Mouse (Mus musculus) layer of hippocampus, adult 2 months (tissue): ENCODE results near the gene Stxbp1. TPM values are rescaled to one million over a fixed set of nuclear protein-coding genes. Genes with fewer than 3 reads are reported as not detected.

ENCODE experiments used
- DNase-seq, 2 experiments: peaks; one replicate each; pipeline ENCODE4 v3.0.0; 2022; ENCODE audit warnings: low spot score in 2 of 2
- H3K27ac ChIP-seq: fragments of 200-600 bp; 2 replicates; pipeline ENCODE4 v1.8.1; 2022
- H3K4me3 ChIP-seq: fragments of 200-600 bp; 2 replicates; pipeline ENCODE4 v1.8.1; 2022; ENCODE audit warnings: mild to moderate bottlenecking
- CTCF ChIP-seq: fragments of 200-600 bp; conservative IDR thresholded peaks from 2 replicates; pipeline ENCODE4 v1.8.1; 2022; ENCODE audit warnings: antibody characterized with exemption, mild to moderate bottlenecking, moderate library complexity
- total RNA-seq, 2 experiments: library from RNA; stranded (reverse); gene quantifications; 2 replicates each; pipeline ENCODE4 v1.2.3; 2021

Stxbp1 gene
- total RNA-seq, 2 experiments from 2014 or later: 550 to 603 TPM

DNA sequence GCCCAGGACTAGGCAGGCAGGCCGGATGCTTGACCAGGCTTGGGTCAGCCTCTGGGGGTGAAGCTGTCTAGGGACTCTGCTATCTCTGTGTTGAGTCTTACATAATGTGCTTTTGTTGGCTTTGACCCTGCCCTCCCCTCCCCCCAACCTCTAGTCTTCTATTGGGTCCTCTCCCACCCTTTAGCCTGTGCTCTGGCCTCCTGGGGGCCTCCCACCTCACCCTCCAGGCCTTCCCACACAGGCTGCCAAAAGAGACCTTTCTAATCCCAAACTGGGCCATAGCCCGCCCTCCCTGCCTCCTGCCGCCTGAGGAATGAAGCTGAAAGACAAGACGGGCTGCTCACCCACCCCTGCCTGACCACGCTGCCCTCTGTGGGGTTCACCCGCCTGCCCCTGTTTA is 34.0 kb upstream of the Stxbp1 start:
- Histone ChIP-seq H3K4me3 (no peak overlapping the region), H3K27ac (peak overlapping the region; percentile 52; the same call in 1 of the 2 replicates)
- DNase-seq: no peak
- no peak for TF ChIP-seq CTCF

DNA sequence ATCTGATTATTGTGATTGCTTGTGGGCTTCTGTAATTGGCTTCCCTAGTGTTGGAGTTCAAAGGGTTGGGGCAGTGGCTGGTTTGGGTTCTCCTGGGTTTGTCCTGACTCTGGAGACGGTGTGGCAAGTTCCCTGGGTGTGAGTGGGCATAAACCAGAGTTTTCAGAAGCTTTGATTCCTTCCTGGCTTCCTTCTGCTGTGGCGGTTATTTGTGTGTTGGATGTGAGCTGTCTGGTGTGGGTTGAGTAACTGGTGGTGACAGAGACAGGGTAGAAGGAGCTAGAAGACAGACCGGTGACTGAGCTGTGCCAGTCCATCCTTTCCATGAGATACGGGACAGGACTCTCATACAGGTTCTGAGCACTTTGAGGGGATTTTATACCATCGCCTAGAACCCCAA is 32.5 kb upstream of the Stxbp1 start:
- Histone ChIP-seq H3K27ac (peak overlapping the region; percentile 32; the same call in 1 of the 2 replicates), H3K4me3 (no peak overlapping the region)
- TF ChIP-seq CTCF: no peak
- no peak for DNase-seq

- no peak for TF ChIP-seq CTCF
- DNase-seq: no peak
- Histone ChIP-seq H3K4me3 (no peak overlapping the region; the same call in 1 of the 2 replicates), H3K27ac (peak overlapping the region; percentile 88; the same call in 1 of the 2 replicates)
Measured at GRCm38 (mm10) chr2:32878396-32878795, 31.4 kb upstream of the Stxbp1 start.

DNA sequence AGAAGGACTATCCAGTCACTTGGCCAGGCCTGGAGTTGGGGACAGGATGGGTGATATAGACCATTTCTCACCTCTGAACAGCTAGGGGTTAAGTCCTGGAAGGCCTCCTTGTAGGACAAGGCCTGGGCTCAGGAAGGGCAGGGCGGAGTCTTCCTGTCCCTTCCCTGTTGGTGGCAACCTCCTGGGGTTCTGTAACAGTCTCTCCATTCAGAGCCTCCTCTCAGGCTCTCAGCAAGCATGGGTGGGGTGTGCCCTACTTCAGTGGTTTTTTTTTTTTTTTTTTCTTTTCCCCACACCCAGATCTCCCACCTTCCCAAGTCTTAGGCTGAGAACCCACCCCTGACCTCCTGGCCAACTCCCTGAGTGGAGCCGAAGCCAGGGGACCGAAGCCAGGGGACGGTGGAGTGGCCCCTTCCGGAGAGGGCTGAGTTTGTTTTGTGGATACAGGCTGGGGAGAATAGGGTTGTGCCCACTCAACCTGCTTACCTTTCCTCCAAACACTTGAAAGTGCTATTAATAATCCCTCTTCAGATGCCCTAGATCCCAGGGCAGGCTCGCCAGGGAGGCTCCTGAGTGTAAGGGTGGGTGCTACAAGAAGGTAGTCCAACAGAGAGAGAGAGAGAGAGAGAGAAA is 30.8 kb upstream of the Stxbp1 start:
- peak overlapping the region; percentile 88 for H3K27ac ChIP-seq
- peak overlapping the region; percentile 71 for H3K4me3 ChIP-seq
- TF ChIP-seq CTCF: no peak
- no peak for DNase-seq

- DNase-seq: no peak
- TF ChIP-seq CTCF: no peak
- peak overlapping the region; percentile 88 for H3K27ac ChIP-seq
- H3K4me3 ChIP-seq: peak overlapping the region; percentile 71
Measured at GRCm38 (mm10) chr2:32877303-32877702, 30.3 kb upstream of the Stxbp1 start.

- TF ChIP-seq CTCF: no peak
- H3K4me3 ChIP-seq: peak overlapping the region; percentile 71
- peak overlapping the region; percentile 88 for H3K27ac ChIP-seq
- DNase-seq: no peak
Measured at GRCm38 (mm10) chr2:32876490-32877302, 29.7 kb upstream of the Stxbp1 start.

- Histone ChIP-seq H3K27ac (peak within 1 kb of the TSS; percentile 88), H3K4me3 (peak within 1 kb of the TSS; percentile 71)
- TF ChIP-seq CTCF: no peak
- peak in 1 of 2 experiments; percentile 69 for DNase-seq
Measured at GRCm38 (mm10) chr2:32875675-32876489, 28.8 kb upstream of the Stxbp1 start, which contains the start of gene Fam129b. Gene Fam129b, plus strand, starts transcription at chr2:32876114.

GRCm38 (mm10) chr2:32874951-32875674 is 28.1 kb upstream of the Stxbp1 start:
- no peak overlapping the region for H3K27ac ChIP-seq
- DNase-seq: no peak

DNA sequence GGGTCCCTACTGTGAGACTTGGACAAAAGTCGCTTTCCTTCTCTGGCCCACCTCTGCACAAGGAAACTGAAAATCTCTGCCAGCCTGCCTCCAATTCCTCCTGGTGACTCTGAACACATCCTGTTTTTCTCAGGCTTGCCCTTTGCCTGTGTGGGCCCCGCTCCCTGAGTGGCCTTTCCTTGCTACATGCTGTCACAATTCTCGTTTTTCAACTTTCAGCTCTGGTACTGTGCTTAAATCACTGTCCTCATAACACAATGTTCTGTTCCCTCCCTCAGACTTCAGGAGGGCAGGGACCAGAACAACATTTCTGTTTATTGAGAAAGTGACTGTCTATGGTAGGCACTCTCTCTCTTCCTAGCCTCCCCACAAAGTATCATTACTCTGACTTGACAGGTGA is 27.0 kb upstream of the Stxbp1 start:
- no peak for TF ChIP-seq CTCF
- H3K4me3 ChIP-seq: no peak overlapping the region
- H3K27ac ChIP-seq: no peak overlapping the region
- DNase-seq: no peak

More at GRCm38 (mm10) chr2:32874951-32875674, 28.1 kb upstream of the Stxbp1 start:
- peak overlapping the region; percentile 71 for H3K4me3 ChIP-seq
- no peak for TF ChIP-seq CTCF

GRCm38 (mm10) chr2:32870275-32871100 is 23.4 kb upstream of the Stxbp1 start:
- DNase-seq: no peak
- Histone ChIP-seq H3K27ac (no peak overlapping the region), H3K4me3 (no peak overlapping the region)
- TF ChIP-seq CTCF: no peak

GRCm38 (mm10) chr2:32869721-32870274 is 22.8 kb upstream of the Stxbp1 start:
- no peak for TF ChIP-seq CTCF
- Histone ChIP-seq H3K4me3 (no peak overlapping the region), H3K27ac (no peak overlapping the region)
- DNase-seq: no peak
